Comparison of ENCODE assay signal across 10 mouse cellular contexts in genomic region chr3:35342584-35342983, GRCm38 (mm10).
A peak's percentile ranks its signal among the peaks of the same experiment; 100 is the strongest.
DNase-seq lines count a peak whose midpoint lies in the region; ATAC-seq and TF ChIP-seq lines count a peak whose summit lies in the region.
"Had no signal": no experiment of that assay in that cellular context is flagged by ENCODE, and none has a peak within 500 bp of the region (broad histone marks: within the 10 kb centered on the region; RNA-seq: fewer than 3 reads in every experiment).

No protein-coding gene starts in this region.

- WGBS in lung, embryonic 16.5 days: 63% methylated on average over 4 of the region's 4 CpGs
- WGBS in lung, postnatal 0 days: 52% methylated on average over 4 of the region's 4 CpGs
- 39% methylated on average over 4 of the region's 4 CpGs for WGBS in forebrain, embryonic 13.5 days

- TF ChIP-seq EP300 in lung, postnatal 0 days (IDR thresholded peaks at IDR 0.05): no peak

- TF ChIP-seq CTCF in lung, postnatal 0 days (IDR thresholded peaks at IDR 0.05): no peak

- H3K27ac ChIP-seq in lung, embryonic 16.5 days (ENCODE audit: low read length): no peak overlapping the region
- H3K27ac ChIP-seq in lung, postnatal 0 days (ENCODE audit: low read length): no peak overlapping the region
- peak overlapping the region; percentile 98 for H3K27ac ChIP-seq in forebrain, embryonic 13.5 days
- H3K27ac ChIP-seq: gastrocnemius, adult 2 months had no signal

- no peaks in the 10 kb centered on the region for H3K27me3 ChIP-seq in lung, embryonic 16.5 days (ENCODE audit: control insufficient read depth, insufficient read depth, low read depth, low read length)
- no peaks in the 10 kb centered on the region for H3K27me3 ChIP-seq in lung, postnatal 0 days (replicated peaks; ENCODE audit: insufficient read depth, low read length)
- H3K27me3 ChIP-seq in forebrain, embryonic 13.5 days: no peaks in the 10 kb centered on the region

- peaks cover 5% of the 10 kb centered on the region; the same call in 1 of the 2 replicates for H3K4me1 ChIP-seq in lung, embryonic 16.5 days (replicated peaks; ENCODE audit: control insufficient read depth, insufficient read depth, low read length)
- H3K4me1 ChIP-seq in lung, postnatal 0 days (ENCODE audit: insufficient read depth, low read depth, low read length): peaks cover 5% of the 10 kb centered on the region; the same call in 1 of the 2 replicates
- H3K4me1 ChIP-seq in forebrain, embryonic 13.5 days: peaks cover 55% of the 10 kb centered on the region

- no peak overlapping the region for H3K9ac ChIP-seq in lung, embryonic 16.5 days (ENCODE audit: low read length)
- H3K9ac ChIP-seq in lung, postnatal 0 days (replicated peaks; ENCODE audit: low read depth): no peak overlapping the region
- no peak overlapping the region for H3K9ac ChIP-seq in forebrain, embryonic 13.5 days

- no peak overlapping the region for H3K4me2 ChIP-seq in lung, embryonic 16.5 days (ENCODE audit: low read depth, low read length)
- H3K4me2 ChIP-seq in lung, postnatal 0 days (replicated peaks; ENCODE audit: low read depth, low read length): no peak overlapping the region
- no peak overlapping the region for H3K4me2 ChIP-seq in forebrain, embryonic 13.5 days

- no peak for DNase-seq in lung, postnatal 0 days (ENCODE audit: low spot score)
- peak; percentile 52 to 76 for DNase-seq in left cerebral cortex, adult 18-20 months (ENCODE audit: low spot score in 2 of 2)
- peak; percentile 36 to 55 for DNase-seq in right cerebral cortex, postnatal 10 days (ENCODE audit: low spot score in 2 of 2)
- DNase-seq in urinary bladder, postnatal 4 days (ENCODE audit: low spot score in 2 of 2): no peak
- DNase-seq in heart, postnatal 4 days: no peak
- no peak for DNase-seq in natural killer cell, adult 2 months (ENCODE audit: low spot score in 2 of 2)
- DNase-seq: cerebellum, postnatal 36 days; gastrocnemius, adult 2 months had no signal

- H3K9me3 ChIP-seq in lung, embryonic 16.5 days (ENCODE audit: control insufficient read depth, low read length): no peaks in the 10 kb centered on the region
- H3K9me3 ChIP-seq in lung, postnatal 0 days (ENCODE audit: low read length): no peaks in the 10 kb centered on the region
- no peaks in the 10 kb centered on the region for H3K9me3 ChIP-seq in forebrain, embryonic 13.5 days (replicated peaks)

- ATAC-seq in lung, embryonic 16.5 days (ENCODE audit: low read depth): peak; percentile 23; the same call in 1 of the 2 replicates
- ATAC-seq in lung, postnatal 0 days: no peak; the same call in 1 of the 2 replicates
- ATAC-seq in forebrain, embryonic 13.5 days: no peak

- no peaks in the 10 kb centered on the region for H3K36me3 ChIP-seq in lung, embryonic 16.5 days (ENCODE audit: control insufficient read depth, insufficient read depth, low read length)
- no peaks in the 10 kb centered on the region for H3K36me3 ChIP-seq in lung, postnatal 0 days (ENCODE audit: insufficient read depth, low read length)
- no peaks in the 10 kb centered on the region for H3K36me3 ChIP-seq in forebrain, embryonic 13.5 days (ENCODE audit: poor library complexity, severe bottlenecking)

- no peak overlapping the region for H3K4me3 ChIP-seq in lung, embryonic 16.5 days (ENCODE audit: low read length)
- H3K4me3 ChIP-seq in lung, postnatal 0 days (ENCODE audit: low read depth, low read length): no peak overlapping the region
- no peak overlapping the region for H3K4me3 ChIP-seq in forebrain, embryonic 13.5 days
- H3K4me3 ChIP-seq: gastrocnemius, adult 2 months had no signal

Comparison
In these comparisons a context has a peak if more than half of its experiments do, and no peak if none do; other contexts are left out.
1. DNase-seq: peak in left cerebral cortex, adult 18-20 months (2 of 2) and right cerebral cortex, postnatal 10 days (2 of 2); none in lung, postnatal 0 days (single experiment), urinary bladder, postnatal 4 days (0 of 2), heart, postnatal 4 days (single experiment) and natural killer cell, adult 2 months (0 of 2).